In the genomic region with DNA sequence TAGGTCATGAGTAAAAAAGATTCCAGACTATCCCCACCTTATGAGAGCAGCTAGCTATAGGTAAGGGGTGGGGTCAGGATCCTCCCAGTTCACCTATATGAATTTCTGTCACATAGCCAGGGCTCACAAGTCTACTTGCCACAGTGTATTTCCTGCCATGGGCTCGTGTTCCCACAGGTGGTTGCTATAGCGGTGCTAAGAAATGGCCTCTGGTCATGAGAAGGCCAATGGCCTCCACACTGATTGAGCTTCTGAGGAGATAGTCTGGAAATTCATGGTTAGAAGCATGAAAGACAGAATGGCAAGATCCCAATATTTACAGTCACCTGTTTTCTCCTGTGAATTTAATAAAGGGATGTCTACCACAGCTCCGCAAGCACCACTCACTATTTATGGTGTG, we compare ENCODE assay signal across 21 mouse cellular contexts.
"Had no signal": no experiment of that assay in that cellular context is flagged by ENCODE, and none has a peak within 500 bp of the region (broad histone marks: within the 10 kb centered on the region; RNA-seq: fewer than 3 reads in every experiment).

No protein-coding gene starts in this region.

- H3K9me3 ChIP-seq: heart, embryonic 13.5 days; heart, embryonic 15.5 days; hindbrain, embryonic 13.5 days; hindbrain, embryonic 15.5 days; limb, embryonic 15.5 days had no signal

- H3K27ac ChIP-seq: heart, embryonic 15.5 days; hindbrain, embryonic 13.5 days; hindbrain, embryonic 15.5 days; hindbrain, postnatal 0 days; left cerebral cortex, adult 2 months had no signal

- H3K36me3 ChIP-seq: heart, embryonic 13.5 days; heart, embryonic 15.5 days; hindbrain, embryonic 13.5 days; hindbrain, embryonic 15.5 days; limb, embryonic 15.5 days had no signal

- H3K27me3 ChIP-seq: heart, embryonic 13.5 days; heart, embryonic 15.5 days; hindbrain, embryonic 13.5 days; hindbrain, embryonic 15.5 days; limb, embryonic 15.5 days had no signal

- H3K9ac ChIP-seq: forebrain, postnatal 0 days; heart, embryonic 13.5 days; heart, embryonic 15.5 days; hindbrain, embryonic 13.5 days; hindbrain, embryonic 15.5 days; limb, embryonic 15.5 days had no signal

- DNase-seq: forebrain, postnatal 0 days; gastrocnemius, postnatal 14 days; gastrocnemius, postnatal 36 days; heart, adult 18-20 months; heart, postnatal 14 days; heart, postnatal 36 days; kidney, adult 18-20 months; kidney, adult 8-10 months; kidney, postnatal 10 days; kidney, postnatal 25 days; kidney, postnatal 4 days had no signal

- ATAC-seq: forebrain, postnatal 0 days; hindbrain, postnatal 0 days; intestine, postnatal 0 days had no signal

- H3K4me3 ChIP-seq: heart, embryonic 13.5 days; heart, embryonic 15.5 days; hindbrain, embryonic 13.5 days; hindbrain, embryonic 15.5 days; layer of hippocampus, adult 2 months; left cerebral cortex, adult 2 months; limb, embryonic 15.5 days had no signal

- H3K4me2 ChIP-seq: heart, embryonic 11.5 days; heart, embryonic 13.5 days; heart, embryonic 15.5 days; hindbrain, embryonic 13.5 days; hindbrain, embryonic 15.5 days; limb, embryonic 15.5 days had no signal
